Mouse (Mus musculus): ENCODE results near the gene Car5a. TPM values are rescaled to one million over a fixed set of nuclear protein-coding genes. Genes with fewer than 3 reads are reported as not detected.

Car5a gene
- polyA plus RNA-seq, 1 experiment = not detected

DNA sequence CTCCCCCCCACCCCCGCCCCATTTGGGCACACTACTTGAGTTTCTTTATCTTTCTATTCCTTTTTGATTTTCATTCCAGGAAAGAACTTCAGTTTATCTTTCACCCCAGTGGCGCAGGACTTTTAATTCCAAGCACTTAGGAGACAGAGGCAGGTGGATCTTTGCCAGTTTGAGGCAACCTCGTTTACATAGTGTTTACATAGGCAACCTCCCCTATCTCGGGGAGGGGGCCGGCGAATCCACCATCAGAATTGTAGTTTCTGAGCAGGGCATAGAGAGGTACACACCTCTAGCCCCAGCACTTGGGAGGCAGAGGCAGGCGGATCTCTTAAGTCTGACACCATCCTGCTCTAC lies 6.9 kb upstream of the Car5a start:
- WGBS = 21% methylated on average over 7 of the region's 7 CpGs
- no peak overlapping the region for H3K4me3 ChIP-seq (ENCODE audit: insufficient read depth, low read depth, low read length)
- no peak overlapping the region for H3K27ac ChIP-seq (ENCODE audit: insufficient read depth, low read depth, low read length)
- TF ChIP-seq POLR2A (IDR thresholded peaks at IDR 0.05; ENCODE audit: insufficient read depth, low read depth, low read length) (no peak), CTCF (IDR thresholded peaks at IDR 0.05; ENCODE audit: insufficient read depth, low read depth, low read length) (no peak)
- peaks cover 31% of the 10 kb centered on the region for H3K4me1 ChIP-seq (ENCODE audit: control insufficient read depth, insufficient read depth, low read length)

DNA sequence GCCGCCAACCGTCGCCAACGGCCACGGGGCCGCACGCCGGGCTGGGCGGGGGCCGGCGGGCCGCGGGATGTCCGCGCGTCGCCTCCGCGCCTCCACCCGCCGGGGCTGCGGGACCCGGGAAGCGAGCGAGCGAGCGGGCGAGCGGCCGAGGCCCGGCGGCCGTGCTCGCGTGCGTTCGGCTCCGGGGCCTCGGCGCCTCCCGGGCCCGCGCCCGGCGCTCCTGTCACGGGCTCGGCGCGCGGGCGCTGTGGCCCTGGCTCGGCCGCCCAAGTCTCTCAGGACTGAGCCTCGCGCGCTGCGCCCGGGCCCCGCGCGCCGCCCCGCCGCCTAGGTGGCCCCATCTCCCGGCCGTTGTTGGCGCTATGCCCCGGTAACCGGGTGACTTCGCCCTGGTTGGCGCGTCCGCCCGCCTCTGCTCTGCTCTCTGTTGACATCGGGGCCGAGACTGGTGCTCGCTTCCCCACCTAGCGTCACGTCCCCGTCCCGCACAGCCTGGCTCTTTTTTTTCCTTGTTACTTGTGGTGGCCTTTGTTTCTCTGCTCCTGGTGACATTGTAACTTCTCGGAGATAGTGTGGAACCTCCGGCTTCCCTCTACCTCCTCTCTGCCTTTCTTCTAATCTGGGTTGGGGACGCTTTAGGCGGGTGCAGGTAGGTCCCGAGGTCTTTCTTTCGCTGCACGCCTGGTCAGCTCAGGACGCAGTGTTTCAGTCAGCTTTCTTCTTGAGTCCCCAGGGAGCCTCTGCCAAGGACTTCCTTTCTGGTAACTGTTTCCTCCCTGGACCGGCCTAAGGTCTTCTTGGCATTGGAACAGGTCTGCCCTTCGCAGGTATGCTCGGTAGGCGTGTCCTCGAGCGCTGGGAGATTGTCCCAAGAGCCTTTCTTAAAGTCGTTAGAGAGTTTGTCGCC lies 6.3 kb upstream of the Car5a start:
- Histone ChIP-seq H3K27ac (ENCODE audit: insufficient read depth, low read depth, low read length) (peak overlapping the region; percentile 22), H3K4me1 (ENCODE audit: control insufficient read depth, insufficient read depth, low read length) (peaks cover 31% of the 10 kb centered on the region), H3K4me3 (ENCODE audit: insufficient read depth, low read depth, low read length) (peak overlapping the region; percentile 56)
- TF ChIP-seq POLR2A (IDR thresholded peaks at IDR 0.05; ENCODE audit: insufficient read depth, low read depth, low read length) = no peak
- no peak for TF ChIP-seq CTCF (IDR thresholded peaks at IDR 0.05; ENCODE audit: insufficient read depth, low read depth, low read length)
- WGBS = 3% methylated on average over 97 of the region's 97 CpGs

DNA sequence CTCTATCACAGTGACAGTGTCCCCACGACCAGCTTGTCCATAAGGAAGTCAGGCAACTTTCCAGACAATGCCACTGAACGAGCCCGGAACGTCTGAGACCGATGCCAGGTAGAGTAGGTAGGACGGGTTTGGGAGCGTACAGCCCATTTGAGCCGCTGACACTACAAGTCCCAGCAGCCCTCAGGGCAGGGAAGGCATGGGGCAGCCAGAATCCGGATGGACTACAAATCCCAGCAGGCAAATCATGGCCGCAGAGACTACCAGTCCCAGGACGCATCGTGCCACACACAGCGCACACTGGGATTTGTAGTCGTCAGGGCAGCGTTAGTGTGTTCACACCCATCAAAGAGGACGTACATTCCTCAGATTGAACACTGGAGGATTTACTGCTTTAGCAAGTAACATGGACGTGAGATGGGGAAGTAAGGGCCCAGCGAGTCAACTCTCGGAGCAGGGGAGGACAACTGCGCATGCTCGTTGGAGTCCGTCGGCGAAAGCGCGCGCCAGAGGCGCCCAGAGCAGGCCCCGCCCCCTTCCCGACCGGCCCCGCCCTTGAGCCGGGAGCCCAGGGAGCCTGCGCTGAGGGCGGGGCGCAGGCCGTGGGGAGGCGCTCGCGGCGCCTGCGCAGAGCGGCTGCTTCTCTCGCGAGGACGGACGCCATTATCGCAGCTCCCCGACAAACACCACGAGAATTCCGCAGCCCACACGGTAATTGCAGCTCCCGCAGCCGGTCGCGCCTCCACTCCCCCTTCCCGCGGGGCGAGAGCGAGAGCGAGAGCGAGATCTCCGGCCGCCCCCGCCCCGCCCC lies 5.4 kb upstream of the Car5a start:
- TF ChIP-seq POLR2A (IDR thresholded peaks at IDR 0.05; ENCODE audit: insufficient read depth, low read depth, low read length) (peak; percentile 48), CTCF (IDR thresholded peaks at IDR 0.05; ENCODE audit: insufficient read depth, low read depth, low read length) (no peak)
- Histone ChIP-seq H3K4me1 (ENCODE audit: control insufficient read depth, insufficient read depth, low read length) (peaks cover 30% of the 10 kb centered on the region), H3K4me3 (ENCODE audit: insufficient read depth, low read depth, low read length) (peak overlapping the region; percentile 56), H3K27ac (ENCODE audit: insufficient read depth, low read depth, low read length) (peak overlapping the region; percentile 100)
- WGBS = under 1% methylated on average over 66 of the region's 66 CpGs

DNA sequence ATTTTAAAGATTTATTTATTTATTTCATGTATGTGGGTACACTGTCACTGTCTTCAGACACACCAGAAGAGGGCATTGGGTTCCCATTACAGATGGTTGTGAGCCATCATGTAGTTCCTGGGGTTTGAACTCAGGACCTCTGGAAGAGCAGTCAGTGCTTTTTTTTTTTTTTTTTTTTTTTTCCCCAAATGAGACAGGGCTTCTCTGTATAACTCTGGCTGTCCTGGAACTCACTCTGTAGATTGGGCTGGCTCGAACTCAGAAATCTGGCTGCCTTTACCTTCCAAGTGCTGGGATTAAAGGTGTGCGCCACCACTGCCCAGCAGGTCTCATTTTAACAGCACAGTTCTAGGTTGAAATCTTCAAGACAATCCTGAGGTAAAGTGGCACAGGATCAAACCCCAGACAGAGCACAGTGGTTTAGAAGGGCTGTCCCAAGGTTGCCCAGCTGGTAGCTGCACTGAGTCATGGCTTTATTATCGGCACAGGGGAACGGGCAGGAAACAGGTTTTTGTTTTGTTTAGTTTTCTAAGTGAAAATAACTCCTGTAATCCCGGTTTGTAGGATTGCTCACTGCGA lies 4.6 kb upstream of the Car5a start, which contains the start of gene Banp:
TSS of gene Banp (plus strand) at position 529 of the 579 bp plus-strand sequence.
- TF ChIP-seq CTCF (IDR thresholded peaks at IDR 0.05; ENCODE audit: insufficient read depth, low read depth, low read length) (no peak), POLR2A (IDR thresholded peaks at IDR 0.05; ENCODE audit: insufficient read depth, low read depth, low read length) (no peak)
- Histone ChIP-seq H3K4me3 (ENCODE audit: insufficient read depth, low read depth, low read length) (peak within 1 kb of the TSS; percentile 56), H3K4me1 (ENCODE audit: control insufficient read depth, insufficient read depth, low read length) (peaks cover 27% of the 10 kb centered on the region), H3K27ac (ENCODE audit: insufficient read depth, low read depth, low read length) (peak within 1 kb of the TSS; percentile 100)
- 45% methylated on average over 6 of the region's 6 CpGs for WGBS

GRCm38 (mm10) chr8:121948321-121949145 lies 3.8 kb upstream of the Car5a start:
- peaks cover 27% of the 10 kb centered on the region for H3K4me1 ChIP-seq (ENCODE audit: control insufficient read depth, insufficient read depth, low read length)
- no peak for TF ChIP-seq POLR2A (IDR thresholded peaks at IDR 0.05; ENCODE audit: insufficient read depth, low read depth, low read length)
- no peak for TF ChIP-seq CTCF (IDR thresholded peaks at IDR 0.05; ENCODE audit: insufficient read depth, low read depth, low read length)
- peak overlapping the region; percentile 28; the same call in 1 of the 2 replicates for H3K4me3 ChIP-seq (ENCODE audit: insufficient read depth, low read depth, low read length)
- WGBS = 54% methylated on average over 19 of the region's 19 CpGs
- H3K27ac ChIP-seq (ENCODE audit: insufficient read depth, low read depth, low read length) = no peak overlapping the region

DNA sequence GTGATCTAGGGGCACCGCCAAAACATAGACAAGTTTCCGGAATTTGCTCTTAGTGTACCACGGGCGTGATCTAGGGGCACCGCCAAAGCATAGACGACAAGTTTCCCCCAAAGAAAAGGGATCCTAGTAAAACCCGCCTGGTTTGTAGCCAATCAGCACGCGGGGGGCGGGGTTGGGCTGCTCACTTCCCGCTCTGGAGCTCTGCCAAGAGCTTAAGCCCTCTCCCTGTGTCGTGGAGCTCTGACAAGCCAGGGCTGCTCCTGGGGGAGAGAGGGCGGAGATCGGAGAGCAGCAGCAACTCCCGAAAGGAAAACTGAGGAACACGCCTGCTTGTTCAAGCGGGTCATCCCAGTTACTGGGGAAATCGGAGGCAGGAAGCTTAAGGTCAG lies 3.0 kb upstream of the Car5a start:
- WGBS = under 1% methylated on average over 18 of the region's 18 CpGs

DNA sequence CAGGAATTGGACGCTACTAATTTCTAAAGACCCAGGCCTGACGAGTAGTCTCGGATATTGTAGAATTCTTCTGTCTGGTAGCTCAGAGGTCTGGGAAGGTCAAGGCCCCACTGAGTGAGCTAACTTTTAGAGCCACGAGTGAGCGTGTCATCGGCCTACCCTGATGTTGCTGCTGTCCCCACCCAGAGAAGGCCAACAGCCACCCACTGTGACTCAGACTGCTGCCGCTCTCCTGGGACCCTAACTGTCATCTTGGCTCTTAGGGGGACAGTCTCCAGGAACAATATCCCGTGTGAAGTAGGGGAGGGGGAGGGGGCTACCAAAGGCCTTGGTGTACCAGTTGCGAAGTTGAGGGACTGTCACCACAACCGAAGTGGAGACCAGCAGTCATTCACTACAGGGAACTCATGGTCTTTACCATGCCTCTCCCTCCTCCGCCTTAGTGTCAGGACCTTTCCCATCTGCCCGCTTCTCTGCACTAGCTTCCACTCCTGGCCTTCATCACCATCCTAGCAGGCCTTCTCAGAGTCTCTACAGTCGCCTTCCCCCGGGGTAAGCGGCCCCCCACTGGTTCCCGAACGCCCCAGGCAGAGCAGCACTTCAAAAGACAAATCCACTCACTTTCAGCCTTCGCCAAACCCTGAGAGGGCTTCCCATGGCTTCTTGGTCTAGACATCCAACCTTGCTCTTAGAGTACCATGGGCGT lies 2.5 kb upstream of the Car5a start:
- Histone ChIP-seq H3K27ac (ENCODE audit: insufficient read depth, low read depth, low read length) (no peak overlapping the region), H3K4me3 (ENCODE audit: insufficient read depth, low read depth, low read length) (peak overlapping the region; percentile 28), H3K4me1 (ENCODE audit: control insufficient read depth, insufficient read depth, low read length) (peaks cover 22% of the 10 kb centered on the region)
- TF ChIP-seq POLR2A (IDR thresholded peaks at IDR 0.05; ENCODE audit: insufficient read depth, low read depth, low read length) (no peak), CTCF (IDR thresholded peaks at IDR 0.05; ENCODE audit: insufficient read depth, low read depth, low read length) (no peak)
- WGBS = 40% methylated on average over 19 of the region's 19 CpGs

More for the DNA sequence above, 3.0 kb upstream of the Car5a start:
- H3K4me3 ChIP-seq (ENCODE audit: insufficient read depth, low read depth, low read length) = peak overlapping the region; percentile 28
- TF ChIP-seq CTCF (IDR thresholded peaks at IDR 0.05; ENCODE audit: insufficient read depth, low read depth, low read length) (no peak), POLR2A (IDR thresholded peaks at IDR 0.05; ENCODE audit: insufficient read depth, low read depth, low read length) (no peak)
- no peak overlapping the region for H3K27ac ChIP-seq (ENCODE audit: insufficient read depth, low read depth, low read length)
- H3K4me1 ChIP-seq (ENCODE audit: control insufficient read depth, insufficient read depth, low read length) = peaks cover 25% of the 10 kb centered on the region

Measured in olfactory bulb, adult 2 months (tissue).